Mouse (Mus musculus) megakaryocyte, adult 5-6 weeks (primary cell): ENCODE data around the gene Mrtfb. TPM values are rescaled to one million over a fixed set of nuclear protein-coding genes. Genes with fewer than 3 reads are reported as not detected.

Experiments
- ATAC-seq: 2 replicates; pipeline ENCODE4 v1.8.0; 2016; ENCODE audit warnings: mild to moderate bottlenecking, inconsistent platforms; ENCODE audit not compliant: poor library complexity, severe bottlenecking
- total RNA-seq, 2 experiments: library from RNA; stranded (forward) in 1 of 2; stranded (reverse) in 1 of 2; fragments of 153-499, 151-499 nt in 1 of 2; fragments of 221-1000, 200-1000 nt in 1 of 2; gene quantifications; 2 replicates each; pipeline versions ENCODE4 v1.2.3 to v1.2.4; 2015 to 2017

Gene Mrtfb
- total RNA-seq (2015), result 6.2 and 8.4 TPM in 2 replicates
- total RNA-seq (2017), result 2.8 and 5.9 TPM in 2 replicates

DNA sequence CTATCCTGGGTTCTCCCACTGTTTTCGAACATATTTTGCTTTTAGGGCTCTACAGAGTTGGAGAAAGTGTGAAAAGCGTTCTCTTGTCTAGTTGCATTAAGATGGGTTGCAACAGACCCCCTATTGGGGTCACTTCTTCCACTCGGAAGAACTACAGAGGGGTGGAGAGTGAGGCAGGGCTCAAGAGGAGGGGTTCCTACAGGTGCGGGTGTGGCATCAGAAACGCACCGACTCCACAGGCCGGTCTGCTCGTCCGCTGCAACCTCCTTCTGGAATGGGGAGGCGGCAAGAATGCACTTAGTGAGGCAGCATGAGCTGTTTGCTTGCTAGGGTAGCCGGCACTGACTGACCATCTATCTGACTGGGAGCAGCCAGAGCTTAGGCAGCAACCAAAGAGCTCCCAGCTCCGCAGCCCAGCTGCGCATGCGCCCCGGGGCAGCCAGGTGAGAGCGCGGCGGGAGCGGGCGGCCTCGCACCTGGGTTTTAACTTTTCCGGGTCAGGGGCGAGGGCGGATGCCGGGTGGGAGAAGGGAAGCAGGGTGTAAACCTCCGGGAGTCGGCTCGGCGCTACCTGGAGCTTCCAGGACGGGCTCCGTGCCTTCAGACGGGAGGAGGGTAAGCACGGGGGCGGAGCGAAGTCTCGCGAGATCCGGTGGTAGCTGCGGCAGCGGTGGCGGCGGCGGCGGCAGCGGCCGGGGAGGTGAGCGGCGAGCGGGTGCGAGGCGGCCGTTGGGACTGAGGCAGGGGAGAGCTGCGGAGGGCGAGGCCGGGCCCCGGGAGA is at the start of gene Mrtfb:
Gene Mrtfb (plus strand): TSS at position 627 of the 781 bp plus-strand sequence.
- ATAC-seq, result peak; percentile 94

DNA sequence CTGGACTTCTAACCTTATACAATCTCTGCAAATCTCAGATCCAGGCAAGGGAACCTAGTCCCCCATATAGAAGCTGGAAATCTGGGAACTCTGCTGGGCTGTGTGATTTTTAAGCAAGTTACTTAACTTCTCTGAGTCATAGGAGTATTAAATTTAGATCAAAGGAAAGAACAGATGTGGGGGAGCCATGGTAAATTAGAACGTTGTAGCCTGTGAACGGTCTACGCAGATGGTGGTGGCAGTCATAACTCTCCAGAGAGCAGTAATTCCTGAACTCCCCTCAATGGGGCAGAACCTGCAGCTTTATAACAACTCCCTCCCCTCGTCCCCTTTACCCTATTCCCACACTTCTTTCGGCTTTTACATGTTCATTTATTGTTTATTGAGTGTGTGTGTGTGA is 48.6 kb upstream of the Mrtfb start:
- ATAC-seq, result no peak

DNA sequence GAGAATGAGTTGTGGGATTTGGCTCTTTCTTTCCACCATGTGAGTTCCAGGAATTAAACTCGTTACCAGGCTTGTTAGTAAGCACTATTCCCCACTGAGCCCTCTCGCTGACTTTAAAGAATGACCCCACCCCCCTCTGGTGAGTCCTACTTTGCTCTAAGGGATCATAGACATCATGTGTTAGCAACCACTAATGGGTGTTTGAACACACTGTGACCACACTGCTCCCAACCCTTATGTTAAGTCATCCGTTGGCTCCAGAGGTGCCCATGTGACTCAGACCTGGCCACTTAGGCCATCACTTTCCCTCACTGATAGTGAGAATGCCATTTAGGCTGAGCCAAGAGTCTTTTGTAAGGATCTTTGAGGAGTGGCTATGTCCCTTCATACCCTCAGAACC is 48.2 kb upstream of the Mrtfb start:
- no peak for ATAC-seq

DNA sequence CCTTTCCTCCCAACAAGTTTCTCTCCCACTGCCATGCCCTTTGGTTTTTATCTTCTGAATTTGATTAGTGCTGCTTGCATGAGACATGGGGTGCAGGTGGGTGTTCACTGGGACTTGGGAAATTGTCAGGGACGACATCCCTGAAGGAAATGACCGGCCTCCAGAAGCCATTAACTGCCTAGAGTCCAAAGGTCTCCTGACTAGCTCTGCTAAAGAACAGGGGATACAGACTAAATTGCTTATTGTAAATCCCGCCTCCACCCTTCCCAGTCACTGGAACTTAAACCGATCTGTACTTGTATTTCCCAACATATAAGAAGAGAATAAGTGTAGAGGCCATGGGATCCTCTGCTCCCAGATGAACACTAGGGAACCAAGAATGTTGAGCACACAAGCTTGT is 43.5 kb upstream of the Mrtfb start:
- ATAC-seq, result no peak

GRCm38 (mm10) chr16:13216116-13216952 is 39.9 kb upstream of the Mrtfb start:
- ATAC-seq, result no peak

- ATAC-seq, result no peak
These were observed 38.3 kb upstream of the Mrtfb start for GRCm38 (mm10) chr16:13217951-13218350.

DNA sequence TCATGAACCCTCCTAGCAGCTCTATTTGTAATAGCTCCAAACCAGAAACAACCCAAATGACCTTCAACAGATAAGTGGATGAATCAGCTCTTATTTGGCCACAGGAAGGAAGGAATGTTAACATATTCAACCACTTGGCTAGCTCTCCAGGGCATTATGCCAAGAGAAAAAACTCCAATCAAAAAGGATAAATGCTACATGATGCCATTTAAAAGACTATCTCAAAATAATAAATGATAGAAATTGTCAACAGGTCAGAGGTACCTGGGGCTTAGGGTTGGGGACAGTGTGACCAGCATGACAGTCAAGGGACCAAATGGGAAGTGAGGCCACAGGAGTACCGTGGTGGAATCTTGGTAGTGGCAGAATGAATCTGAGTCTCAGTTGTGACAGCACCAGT is 34.8 kb upstream of the Mrtfb start:
- ATAC-seq, result no peak

GRCm38 (mm10) chr16:13232043-13232442 is 24.2 kb upstream of the Mrtfb start:
- ATAC-seq, result no peak

GRCm38 (mm10) chr16:13232912-13233802 is 23.1 kb upstream of the Mrtfb start:
- ATAC-seq, result no peak

DNA sequence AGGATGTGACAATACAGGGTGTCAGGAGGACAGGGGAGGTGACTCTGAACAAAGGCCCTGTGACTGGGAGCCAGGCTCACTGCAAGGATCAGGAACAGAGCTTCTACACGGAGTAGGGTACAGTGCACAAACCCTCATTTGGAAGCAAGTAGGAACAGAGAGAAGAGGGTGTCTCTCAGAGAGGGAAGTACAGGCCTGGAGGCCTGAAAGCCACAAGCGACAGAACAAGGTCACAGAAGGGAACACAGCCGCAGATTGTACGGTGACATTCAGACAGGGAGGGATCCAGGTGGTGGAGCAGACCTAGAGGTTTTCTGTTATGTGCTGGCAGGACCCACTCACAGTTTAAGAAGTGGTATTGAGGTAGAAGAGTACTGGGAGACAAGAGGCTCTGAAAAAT is 17.2 kb upstream of the Mrtfb start:
- ATAC-seq, result 0 out of 2 replicates have a peak, but pooled peaks have one; percentile 52

GRCm38 (mm10) chr16:13239544-13239943 is 16.7 kb upstream of the Mrtfb start:
- ATAC-seq, result no peak

- ATAC-seq, result no peak
These were observed 16.0 kb upstream of the Mrtfb start for GRCm38 (mm10) chr16:13240326-13240725.

DNA sequence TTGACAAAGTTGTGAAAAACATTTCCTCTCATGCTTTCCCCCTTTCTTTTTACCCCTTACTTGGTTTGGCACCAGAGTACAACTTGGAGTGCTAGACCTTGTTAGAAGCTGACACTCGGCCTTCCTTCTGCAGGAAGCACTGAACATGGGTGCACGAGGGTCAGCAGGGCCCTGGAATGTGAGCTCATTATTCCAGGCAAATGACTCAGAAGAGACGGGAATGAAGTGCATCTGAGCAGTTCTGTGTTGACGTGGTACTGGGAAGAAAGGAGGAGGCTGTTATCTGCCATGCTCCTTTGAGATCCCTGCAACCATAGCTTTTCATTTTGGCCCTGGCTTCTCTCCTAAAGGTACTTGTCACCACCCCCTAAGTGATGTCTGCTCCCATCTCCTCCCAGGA is 10.6 kb upstream of the Mrtfb start:
- no peak for ATAC-seq

GRCm38 (mm10) chr16:13246855-13247254 is 9.4 kb upstream of the Mrtfb start:
- peak; percentile 62 for ATAC-seq

DNA sequence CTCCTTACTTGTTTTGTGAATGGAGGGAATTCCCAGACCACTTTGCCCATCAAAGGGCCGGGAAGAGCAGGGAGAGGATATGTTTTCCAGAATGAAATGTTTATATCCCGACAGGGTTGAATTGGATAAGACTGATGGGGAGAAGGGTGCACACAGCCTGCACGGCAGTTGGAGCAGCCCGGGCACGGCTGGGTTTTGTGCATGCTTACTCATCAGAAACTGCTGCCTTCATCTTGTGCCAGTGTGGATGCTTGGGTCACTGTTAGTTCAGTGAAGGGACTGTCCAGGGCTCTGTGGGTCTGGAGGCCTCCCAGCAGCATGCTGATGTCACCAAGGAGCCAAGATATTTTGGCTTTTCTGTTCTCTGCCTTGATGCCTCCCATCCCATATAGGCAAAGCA is 6.2 kb upstream of the Mrtfb start:
- no peak for ATAC-seq

GRCm38 (mm10) chr16:13256667-13257527 is 616 bp downstream of the Mrtfb start:
- peak; percentile 50 for ATAC-seq

GRCm38 (mm10) chr16:13257528-13257835 is 1.2 kb downstream of the Mrtfb start:
- ATAC-seq, result no peak

DNA sequence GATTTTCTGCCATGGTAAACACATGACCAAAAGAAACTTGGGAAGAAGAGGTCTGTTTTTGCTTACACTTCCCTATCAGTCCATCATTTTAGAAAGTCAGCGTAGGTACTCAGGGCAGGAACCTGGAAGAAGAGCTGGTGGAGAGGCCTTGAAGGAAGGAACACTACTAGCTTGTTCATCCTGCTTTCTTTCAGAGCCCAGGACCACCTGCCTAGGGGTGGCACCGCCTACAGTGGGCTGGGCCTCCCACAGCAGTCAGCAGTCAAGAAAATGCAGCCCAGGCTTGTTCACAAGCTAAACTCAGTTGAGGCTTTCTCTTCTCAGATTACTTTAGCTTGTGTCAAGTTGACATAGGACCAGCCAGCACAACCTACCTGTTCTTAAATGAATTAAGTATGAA is 2.7 kb downstream of the Mrtfb start:
- ATAC-seq, result no peak

DNA sequence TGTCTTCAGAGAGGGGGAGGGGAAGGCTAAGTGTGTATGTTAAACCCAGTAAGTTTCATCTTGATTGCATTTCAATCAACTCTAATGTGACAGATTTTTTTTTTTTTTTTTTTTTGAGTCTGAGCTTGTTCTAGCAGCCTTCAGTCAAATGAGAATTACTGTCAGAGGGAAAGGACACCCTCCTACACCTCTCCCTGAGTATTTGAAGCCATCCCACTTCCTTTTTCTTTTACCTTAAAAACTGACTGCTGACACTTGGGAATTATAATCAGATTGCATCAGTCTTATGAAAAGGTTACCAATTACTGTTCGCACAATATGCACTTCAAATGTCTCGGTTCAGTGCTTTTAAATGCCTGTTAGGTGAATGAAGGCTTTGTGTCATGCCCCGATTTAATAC is 10.0 kb downstream of the Mrtfb start:
- no peak for ATAC-seq

DNA sequence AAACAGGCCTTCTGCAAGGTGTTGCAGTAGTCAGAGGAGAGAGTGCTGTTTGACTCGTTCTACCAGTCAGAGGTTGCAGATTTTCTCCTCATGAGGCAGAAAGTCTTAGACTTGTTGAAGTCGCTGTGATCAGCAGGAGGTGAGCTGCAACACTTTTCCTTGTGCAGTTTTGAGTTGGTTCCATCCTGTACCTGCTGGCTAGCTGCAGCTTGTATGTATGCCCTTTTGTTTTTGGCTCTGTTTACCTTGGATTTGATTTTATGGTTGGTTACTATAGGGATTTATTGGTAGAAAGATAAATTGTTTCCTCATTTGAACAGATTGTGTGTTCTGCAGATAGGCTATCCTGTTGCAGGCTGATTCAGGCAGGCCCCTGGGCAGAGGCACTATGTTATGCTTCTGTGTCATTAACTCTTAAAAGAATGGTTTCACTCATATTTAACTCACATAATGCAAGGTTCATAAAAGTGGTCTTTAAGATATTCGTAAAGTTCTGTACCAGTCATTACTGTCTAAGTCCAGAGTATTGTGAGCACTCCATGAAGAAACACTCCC is 11.1 kb downstream of the Mrtfb start:
- ATAC-seq, result no peak
